Mouse (Mus musculus) erythroid progenitor cell, adult 5-6 weeks (primary cell): ENCODE results near the gene Rnf169. TPM values are rescaled to one million over a fixed set of nuclear protein-coding genes. Genes with fewer than 3 reads are reported as not detected.

Source experiments
- ATAC-seq: replicated peaks from 2 replicates; pipeline ENCODE4 v1.8.0; 2016; ENCODE audit warnings: moderate number of reproducible peaks, mild to moderate bottlenecking, moderate TSS enrichment, inconsistent platforms; ENCODE audit not compliant: poor library complexity, low FRiP score, severe bottlenecking
- total RNA-seq, 2 experiments: library from RNA; stranded (forward) in 1 of 2; stranded (reverse) in 1 of 2; fragments of 150-400 nt in 1 of 2; fragments of 186-747, 209-891 nt in 1 of 2; gene quantifications; 2 replicates each; pipeline versions ENCODE4 v1.2.3 to v1.2.4; 2015 to 2017; ENCODE audit warnings: low replicate concordance in 2 of 2

The Rnf169 gene
- total RNA-seq, 2 experiments from 2014 or later = 1.7 to 10.3 TPM

DNA sequence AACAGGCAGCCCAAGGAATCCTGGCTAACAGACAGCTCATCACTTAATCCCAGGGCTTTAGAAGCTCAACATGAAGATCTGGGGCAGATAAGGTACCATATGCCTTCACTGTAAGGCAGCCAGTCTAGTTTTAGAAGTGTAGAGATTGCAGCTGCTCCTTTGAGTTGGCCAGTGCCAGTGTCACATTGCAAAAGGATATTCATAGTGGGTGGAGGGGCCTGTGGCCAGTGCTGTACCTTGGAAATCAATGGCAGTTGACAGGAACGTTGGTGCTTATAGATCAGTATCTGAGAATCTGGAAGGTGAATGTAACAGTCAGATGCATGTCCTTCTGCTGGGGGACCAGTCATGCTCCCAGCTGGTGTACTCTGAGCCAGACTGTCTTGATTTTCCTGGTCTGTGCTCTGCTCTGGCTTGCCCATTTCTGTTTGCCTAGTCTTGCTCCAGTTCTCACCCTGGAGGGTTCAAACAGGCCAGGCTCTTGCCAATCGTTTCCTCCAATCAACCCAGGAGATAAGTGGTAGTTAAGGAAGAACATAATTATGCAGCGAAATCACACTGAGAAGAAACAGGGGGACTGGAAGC is 75.7 kb downstream of the Rnf169 start:
- no peak for ATAC-seq

DNA sequence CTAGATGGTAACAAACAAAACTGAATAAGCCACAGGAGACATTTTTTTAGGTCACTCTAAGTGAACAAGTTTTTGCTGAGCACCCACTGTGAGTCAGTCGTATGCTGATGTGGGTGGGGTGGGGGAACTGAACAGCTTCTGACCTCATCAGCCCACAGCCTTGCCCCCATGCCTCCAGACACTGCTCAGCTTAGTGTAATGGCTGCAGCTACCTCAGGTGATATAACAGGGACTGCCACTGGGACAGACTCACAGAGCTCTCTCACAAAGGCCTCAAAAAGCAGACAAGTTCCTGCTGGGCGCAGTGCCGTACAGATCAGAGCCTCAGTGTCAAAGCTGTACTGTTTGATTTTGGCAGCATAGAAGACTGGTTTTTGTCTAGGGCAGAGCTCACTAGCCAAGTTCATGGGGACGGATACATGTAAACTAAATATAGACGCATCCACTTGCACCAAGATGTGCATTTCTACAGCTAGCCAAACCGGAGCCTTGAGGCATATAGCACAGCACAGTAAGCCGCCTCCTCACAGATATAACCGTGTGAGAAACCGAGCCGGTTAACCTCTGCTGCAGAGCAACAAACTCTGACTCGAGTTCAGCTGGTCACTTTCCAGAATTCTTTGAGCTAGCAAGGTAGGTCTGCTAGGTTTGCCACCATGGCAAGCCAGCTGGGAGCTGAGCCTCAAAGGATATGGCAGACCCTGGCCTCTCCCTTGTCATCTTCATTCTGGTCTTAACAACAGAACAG is 77.2 kb downstream of the Rnf169 start:
- ATAC-seq = no peak

DNA sequence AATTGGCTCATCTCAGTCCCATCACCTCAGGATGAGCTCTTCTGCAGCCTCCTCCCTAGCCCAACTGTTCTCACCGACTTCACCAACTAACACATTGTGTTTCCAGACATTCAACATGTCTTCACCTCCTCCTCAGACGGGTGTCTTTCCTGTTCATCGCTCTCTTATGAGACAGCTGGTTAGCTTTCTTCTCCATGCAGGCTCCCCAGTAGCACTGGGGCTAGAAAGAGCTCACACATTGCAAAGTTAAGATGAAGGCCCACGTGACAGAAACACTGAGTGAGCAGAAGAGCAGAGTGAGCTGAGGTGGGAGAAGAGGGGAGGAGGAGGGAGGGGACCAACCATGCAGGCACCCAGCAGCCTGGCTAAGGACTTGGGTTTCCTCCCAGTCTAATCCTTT is 78.0 kb downstream of the Rnf169 start:
- no peak for ATAC-seq

DNA sequence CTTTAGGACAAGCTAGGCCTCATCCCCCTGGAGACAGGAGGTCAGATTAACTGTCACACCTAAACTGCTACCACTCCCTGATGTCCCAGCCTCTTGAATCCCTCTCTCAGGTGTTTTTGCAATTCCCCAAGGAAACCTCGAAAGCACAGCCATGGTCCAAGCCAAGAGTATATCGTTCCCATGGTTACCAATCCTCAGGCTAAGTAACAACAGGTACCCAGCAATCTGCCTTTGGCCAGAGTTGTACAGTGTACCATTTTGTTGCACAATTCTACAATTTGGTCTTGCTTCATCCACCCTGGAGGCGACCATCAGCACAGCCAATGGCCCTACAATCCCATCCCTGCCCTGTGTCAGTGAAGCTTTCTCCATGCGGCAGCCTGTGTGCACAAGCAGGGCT is 83.3 kb downstream of the Rnf169 start:
- no peak for ATAC-seq

DNA sequence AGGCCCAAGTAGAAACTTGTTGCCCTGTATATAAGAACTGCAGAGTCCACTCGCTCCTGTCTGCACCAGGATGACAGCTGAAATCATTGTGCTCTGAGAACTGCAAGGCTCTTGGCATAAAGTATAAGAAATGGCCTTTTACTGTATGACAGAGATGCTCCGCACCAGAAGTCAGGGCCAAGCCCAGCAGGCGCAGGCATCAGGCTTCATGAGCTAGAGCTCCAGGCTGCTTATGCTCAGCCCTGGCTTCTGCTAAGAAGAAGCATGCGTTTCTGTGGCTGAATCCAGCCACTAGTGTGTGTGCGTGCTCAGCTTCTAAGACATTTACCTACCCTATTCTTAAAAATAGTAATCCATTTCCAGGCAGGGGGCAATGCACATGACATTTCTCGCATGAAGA is 85.8 kb downstream of the Rnf169 start:
- no peak for ATAC-seq

DNA sequence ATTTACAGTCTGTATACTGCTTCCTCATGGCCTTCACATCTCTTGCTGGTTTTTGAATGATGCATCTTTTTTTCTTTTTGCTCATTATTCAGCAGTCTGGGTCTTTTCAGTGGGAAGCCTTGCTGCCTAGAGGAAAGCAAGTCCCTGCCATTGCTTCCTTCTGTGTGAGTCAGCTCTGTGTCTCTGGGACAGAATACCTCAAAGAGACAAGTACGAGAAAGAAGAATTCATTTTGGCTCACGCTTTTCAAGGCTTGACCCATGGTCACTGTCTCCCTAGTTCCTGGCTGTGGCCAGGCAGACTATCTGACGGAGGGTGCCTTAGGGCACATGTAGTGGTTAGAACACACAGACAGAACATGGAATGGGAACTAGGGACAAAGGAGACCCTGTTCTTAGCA is 86.3 kb downstream of the Rnf169 start:
- no peak for ATAC-seq

DNA sequence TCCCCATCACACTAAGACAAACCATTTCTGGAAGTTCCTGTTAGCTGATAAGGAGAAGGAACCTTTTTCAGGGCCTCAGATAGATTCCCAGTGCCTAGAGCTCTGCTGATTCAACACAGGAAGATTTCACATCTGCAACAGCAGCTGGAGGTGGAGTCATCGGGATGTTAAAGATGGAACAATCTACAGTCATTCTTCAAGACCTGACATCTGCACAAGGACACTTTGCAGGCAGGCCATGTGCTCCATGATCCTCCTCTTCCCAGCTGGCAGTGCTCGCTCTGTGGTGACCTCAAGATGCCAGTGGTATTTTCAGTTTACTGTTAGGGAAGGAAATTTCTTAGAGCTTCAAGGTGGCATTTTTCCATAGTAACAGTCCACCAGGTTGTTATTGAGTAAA is 87.9 kb downstream of the Rnf169 start:
- no peak for ATAC-seq

DNA sequence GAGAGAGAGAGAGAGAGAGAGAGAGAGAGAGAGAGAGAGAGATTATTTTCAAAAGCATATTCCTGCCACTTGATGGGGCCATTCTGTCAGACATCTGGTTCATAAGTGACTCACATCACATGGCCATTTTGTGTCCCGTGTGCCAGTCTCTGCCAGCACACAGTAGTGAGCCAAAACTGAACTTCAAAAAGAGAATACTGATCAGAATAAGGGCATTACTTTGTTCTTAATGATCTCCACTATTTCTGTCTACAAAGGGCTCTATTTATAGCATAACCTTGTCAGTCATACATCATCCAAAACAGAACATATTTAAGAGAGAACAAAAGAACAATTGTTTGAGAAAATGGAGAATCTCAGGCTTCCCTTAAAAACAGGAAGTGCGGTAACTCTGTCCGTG is 88.8 kb downstream of the Rnf169 start:
- ATAC-seq = no peak

DNA sequence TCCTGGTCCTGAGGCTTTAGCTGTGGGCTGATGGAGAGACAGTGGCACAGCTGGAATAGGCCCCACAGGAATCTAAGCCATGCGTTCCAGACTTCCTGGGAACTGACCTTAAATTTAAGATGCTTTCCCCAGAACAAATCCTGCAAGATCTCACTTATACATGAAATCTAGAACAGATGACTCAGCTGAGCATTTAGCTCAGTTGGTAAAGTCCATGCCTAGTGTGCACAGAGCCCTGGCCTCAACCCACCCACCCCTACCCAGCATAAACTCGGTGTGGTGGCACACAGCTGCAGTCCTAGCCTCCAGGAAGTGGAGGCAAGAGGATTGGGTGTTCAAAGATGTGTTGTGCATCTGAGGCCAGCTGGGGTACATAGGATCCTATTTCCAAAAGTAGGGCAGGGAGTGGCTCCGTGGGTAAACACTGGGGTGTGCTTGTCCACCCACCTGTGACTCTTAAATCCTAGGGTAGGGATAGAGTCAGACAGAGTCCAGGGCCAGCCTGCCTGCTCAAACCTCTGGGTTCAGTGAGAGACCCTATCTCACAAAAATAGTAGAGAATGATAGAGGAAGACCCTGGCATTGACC is 90.0 kb downstream of the Rnf169 start:
- ATAC-seq = no peak

DNA sequence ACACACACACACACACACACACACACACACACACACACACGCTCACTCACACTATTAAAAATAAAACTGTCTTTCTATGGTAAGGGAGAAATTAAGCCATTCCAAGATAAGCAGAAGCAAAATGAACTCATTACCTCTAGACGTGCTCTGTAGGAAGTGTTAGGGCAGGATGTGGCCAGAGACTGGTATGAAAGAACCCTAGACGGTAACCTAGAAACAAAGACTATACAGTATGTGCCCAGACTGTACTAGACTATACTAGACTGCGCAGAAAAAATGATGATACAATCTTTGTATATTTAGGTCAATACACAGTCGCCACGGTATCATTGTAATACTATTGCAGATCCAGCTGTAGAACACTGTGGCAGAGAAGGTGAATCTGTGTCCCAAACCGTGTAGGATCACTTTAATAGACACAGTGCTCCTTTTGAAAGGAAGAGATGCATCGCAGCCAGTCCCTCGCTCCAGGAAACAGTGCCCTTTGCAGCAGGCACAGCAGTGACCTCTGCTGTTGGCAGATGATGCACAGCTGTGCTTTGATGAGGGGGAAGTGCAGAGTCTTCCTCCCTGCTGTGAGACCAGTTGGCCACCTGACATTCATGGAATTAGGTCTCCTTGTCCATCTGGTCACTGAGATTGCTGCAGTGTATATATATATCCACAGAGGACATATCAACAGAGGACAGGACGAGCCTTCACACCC is 90.9 kb downstream of the Rnf169 start:
- ATAC-seq = 0 out of 2 replicates have a peak, but pooled peaks have one; percentile 30

DNA sequence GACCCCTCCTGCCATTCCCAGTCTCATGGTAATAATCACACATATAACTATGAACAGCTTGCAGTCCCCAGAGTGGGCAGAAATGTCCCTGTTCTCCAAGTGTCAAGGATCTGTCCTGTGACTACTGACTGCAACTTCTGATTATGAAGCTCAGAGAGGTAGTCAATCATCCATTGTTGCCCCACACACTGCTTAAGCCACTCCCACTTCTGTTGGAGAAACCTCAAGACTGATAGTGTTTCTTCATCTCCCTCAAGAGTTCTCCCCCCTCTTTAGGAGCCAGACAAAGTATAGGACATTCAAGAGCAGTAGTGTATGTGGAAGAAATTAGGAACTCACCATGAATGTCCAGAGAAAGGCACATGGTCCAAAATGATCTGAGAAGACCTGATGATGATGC is 92.5 kb downstream of the Rnf169 start:
- ATAC-seq = no peak

DNA sequence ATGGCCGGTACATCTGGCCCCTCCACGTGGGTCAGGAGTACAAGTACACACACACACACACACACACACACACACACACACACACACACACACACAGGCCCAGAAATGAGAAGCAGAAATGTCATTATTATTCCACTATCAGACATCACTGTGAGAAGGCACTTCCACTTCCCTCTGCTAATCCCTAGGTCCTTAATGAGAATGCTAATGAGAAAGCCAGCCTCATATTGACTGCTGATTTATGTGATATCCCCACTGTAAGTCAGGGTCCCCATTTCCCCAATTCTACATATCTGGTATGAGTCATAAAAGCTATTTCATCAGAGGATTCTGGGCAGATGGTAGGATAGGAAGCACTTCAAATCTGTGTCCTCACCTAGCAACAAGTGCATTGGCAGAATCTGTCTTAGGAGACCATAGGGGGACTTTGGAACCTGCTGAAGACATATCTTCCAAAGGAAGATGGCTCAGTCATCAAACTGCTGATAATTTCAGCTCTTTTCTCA is 93.0 kb downstream of the Rnf169 start:
- ATAC-seq = no peak

DNA sequence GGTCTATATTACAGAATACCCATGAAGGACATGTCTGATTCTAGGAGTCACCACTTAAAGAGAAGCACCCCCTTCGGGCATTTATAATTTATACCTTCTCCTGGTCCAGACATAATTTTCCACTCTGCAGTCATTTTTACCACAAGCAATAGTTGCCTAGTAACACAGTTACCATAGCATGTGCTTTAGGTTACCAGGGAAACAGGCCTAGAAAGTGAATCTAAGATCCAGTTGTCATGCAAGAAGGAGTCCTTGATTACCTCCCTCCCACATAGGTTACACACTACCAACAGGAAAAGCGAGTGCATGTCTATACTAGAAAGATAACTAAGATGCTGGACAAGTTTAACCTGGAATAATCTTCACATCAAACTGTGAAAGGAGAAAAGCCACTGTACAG is 102.0 kb downstream of the Rnf169 start:
- no peak for ATAC-seq

DNA sequence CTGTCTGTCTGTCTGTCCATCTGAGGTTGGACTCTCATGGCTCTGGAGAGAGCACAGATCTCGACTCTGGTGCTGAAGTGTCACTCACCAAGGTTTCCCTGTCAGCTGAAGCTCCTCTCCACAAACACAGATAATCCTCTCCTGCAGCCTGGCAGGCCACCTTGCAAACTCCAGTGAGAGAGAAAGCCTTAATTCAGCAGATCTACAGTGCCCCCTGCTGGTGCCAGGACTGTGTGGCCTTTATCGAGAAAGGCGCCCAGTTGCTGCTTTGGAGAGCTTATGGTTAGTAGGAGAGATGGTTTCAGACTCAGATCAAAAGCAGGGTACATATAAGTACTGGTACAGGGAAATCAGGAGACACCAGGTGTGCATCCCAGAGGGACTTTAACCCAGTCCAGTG is 103.9 kb downstream of the Rnf169 start:
- ATAC-seq = peak; percentile 73

DNA sequence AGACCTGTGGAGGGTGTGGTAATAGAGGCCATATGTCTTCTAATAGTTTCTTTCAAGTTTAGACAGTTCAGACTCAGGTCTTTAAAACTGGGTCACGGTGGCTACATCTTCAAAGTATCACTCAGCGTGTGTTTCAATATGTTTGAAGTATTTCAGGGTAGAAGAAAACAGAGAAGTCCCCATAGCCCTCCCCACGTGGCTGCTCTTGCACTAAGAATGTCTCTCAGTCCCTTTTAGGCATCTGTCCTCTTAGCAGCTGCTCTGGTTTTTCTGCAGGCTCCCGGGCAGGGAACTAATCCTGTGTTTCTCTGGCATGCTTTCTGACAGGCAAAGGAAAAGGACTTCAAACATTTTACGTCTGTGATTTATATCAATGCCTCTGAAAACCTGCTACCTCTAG is 104.4 kb downstream of the Rnf169 start:
- no peak for ATAC-seq

DNA sequence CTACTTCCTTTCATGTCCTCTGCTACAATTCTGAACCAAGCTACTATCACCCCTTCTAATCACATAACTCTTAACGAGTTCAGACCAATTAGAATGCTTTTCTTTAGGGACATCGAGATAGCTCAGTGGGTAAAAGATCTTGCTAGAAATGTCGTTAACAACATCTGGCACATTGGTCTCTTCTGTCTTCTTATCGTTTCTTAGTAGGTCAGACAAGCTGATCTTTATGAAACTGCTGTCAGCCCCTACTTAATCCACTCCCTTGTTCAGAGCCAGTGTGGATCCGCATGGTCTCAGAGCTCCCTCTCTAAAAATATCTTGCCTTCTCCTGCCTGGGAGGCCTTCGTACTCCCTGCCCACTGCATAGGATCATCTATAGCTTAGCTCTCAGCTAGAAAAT is 106.3 kb downstream of the Rnf169 start:
- no peak for ATAC-seq

Other genes with a start within 250 kb of the Rnf169 start
- gene Olfr521, start 216.9 kb downstream of the Rnf169 start, total RNA-seq (2015; ENCODE audit: low replicate concordance) = not detected in 2 replicates
- gene Olfr521, start 216.9 kb downstream of the Rnf169 start, total RNA-seq (2017; ENCODE audit: low replicate concordance) = not detected in 2 replicates
- 17.3 and 21.0 TPM in 2 replicates for gene Neu3, start 152.0 kb downstream of the Rnf169 start, total RNA-seq (2015; ENCODE audit: low replicate concordance)
- 22.8 and 23.1 TPM in 2 replicates for gene Neu3, start 152.0 kb downstream of the Rnf169 start, total RNA-seq (2017; ENCODE audit: low replicate concordance)
- not detected in 2 replicates for gene Xrra1, start 121.3 kb downstream of the Rnf169 start, total RNA-seq (2015; ENCODE audit: low replicate concordance)
- gene Xrra1, start 121.3 kb downstream of the Rnf169 start, total RNA-seq (2017; ENCODE audit: low replicate concordance) = 0.90 TPM in 1 of 2 replicates, not detected in the other
- gene Spcs2, start 117.0 kb downstream of the Rnf169 start, total RNA-seq (2015; ENCODE audit: low replicate concordance) = 94.1 and 169 TPM in 2 replicates
- gene Spcs2, start 117.0 kb downstream of the Rnf169 start, total RNA-seq (2017; ENCODE audit: low replicate concordance) = 101 and 153 TPM in 2 replicates
- gene Chrdl2, start 25.7 kb upstream of the Rnf169 start, total RNA-seq (2015; ENCODE audit: low replicate concordance) = not detected in 2 replicates
- not detected in 2 replicates for gene Chrdl2, start 25.7 kb upstream of the Rnf169 start, total RNA-seq (2017; ENCODE audit: low replicate concordance)
- 54.9 and 62.0 TPM in 2 replicates for gene Pold3, start 141.1 kb upstream of the Rnf169 start, total RNA-seq (2015; ENCODE audit: low replicate concordance)
- 129 and 249 TPM in 2 replicates for gene Pold3, start 141.1 kb upstream of the Rnf169 start, total RNA-seq (2017; ENCODE audit: low replicate concordance)
- gene Lipt2, start 178.8 kb upstream of the Rnf169 start, total RNA-seq (2015; ENCODE audit: low replicate concordance) = not detected in 2 replicates
- gene Lipt2, start 178.8 kb upstream of the Rnf169 start, total RNA-seq (2017; ENCODE audit: low replicate concordance) = not detected in 2 replicates
- not detected in 2 replicates for gene Kcne3, start 196.1 kb upstream of the Rnf169 start, total RNA-seq (2015; ENCODE audit: low replicate concordance)
- not detected in 2 replicates for gene Kcne3, start 196.1 kb upstream of the Rnf169 start, total RNA-seq (2017; ENCODE audit: low replicate concordance)
- 14.1 and 19.3 TPM in 2 replicates for gene Pgm2l1, start 246.9 kb upstream of the Rnf169 start, total RNA-seq (2015; ENCODE audit: low replicate concordance)
- gene Pgm2l1, start 246.9 kb upstream of the Rnf169 start, total RNA-seq (2017; ENCODE audit: low replicate concordance) = 16.0 and 18.9 TPM in 2 replicates